Mouse (Mus musculus): ENCODE data around the gene Mybpc3.
"Not testable (repeated sequence)": the region's sequence is repeated elsewhere in the genome, so short reads cannot be mapped to it uniquely, and the experiment has no call there.

Gene Mybpc3

GRCm38 (mm10) chr2:91087453-91087852 is 30.5 kb upstream of the Mybpc3 start:
- no peak for DNase-seq (ENCODE audit: low read depth, low spot score)

DNA sequence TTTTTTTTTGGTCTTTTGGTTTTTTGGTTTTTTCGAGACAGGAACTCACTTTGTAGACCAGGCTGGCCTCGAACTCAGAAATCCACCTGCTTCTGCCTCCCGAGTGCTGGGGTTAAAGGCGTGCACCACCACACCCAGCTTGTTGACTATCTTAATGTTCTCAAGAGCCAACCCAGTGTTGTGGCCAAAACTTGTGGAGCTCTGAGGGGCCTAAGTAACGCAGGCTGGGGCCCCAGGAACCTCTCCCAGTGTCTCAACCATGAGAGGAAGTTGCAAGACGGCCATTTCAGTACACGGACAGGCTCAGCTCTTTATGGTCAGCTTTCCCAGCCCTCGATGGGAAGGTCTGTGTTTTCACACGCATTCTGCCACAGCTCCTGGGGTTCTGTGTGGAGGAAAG is 29.0 kb upstream of the Mybpc3 start:
- DNase-seq (ENCODE audit: low read depth, low spot score), result no peak

DNA sequence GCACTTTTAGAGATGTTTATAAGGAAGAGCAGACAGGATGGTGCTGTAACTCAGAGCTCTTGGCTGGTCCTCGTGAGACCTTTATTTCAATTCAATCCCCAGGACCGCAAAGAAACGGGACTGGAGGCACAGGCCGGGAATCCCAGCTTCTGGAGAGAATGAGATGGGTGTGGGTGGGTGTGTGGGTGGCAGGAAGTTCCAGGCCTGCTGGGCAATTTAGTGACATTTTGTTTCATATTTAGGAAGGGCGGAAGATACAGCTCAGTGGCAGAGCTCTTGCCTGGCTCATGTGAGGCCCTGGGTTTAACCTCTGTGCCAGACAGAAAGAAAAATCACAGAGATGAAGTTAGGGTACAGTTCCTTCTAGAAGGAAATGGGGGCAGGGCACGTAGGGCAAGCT is 27.7 kb upstream of the Mybpc3 start:
- DNase-seq (ENCODE audit: low read depth, low spot score), result no peak

GRCm38 (mm10) chr2:91090827-91091226 is 27.1 kb upstream of the Mybpc3 start:
- DNase-seq (ENCODE audit: low read depth, low spot score), result no peak

- DNase-seq (ENCODE audit: low read depth, low spot score), result no peak
These were observed 21.4 kb upstream of the Mybpc3 start for GRCm38 (mm10) chr2:91096524-91096923.

- no peak for DNase-seq (ENCODE audit: low read depth, low spot score)
These were observed 20.9 kb upstream of the Mybpc3 start for GRCm38 (mm10) chr2:91097015-91097414.

DNA sequence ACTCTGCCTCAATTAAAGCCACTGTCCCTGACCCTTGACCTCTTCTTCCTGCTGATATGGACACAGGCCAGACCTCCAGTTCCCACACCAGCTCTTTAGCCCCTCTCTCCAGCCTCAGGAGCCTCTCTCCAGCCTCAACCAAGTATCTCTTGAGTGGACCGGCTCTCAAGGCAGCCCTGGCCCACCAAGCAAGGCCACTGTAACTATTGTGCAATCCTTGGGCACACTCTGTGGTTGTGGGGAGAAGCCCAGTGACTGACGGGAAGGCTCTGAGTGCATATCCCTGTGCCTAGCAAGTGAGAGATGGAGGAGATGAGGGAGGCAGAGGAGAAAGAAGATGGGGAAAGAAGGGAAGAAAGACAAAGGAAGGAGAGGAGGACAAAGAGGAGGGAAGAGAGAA is 19.8 kb upstream of the Mybpc3 start:
- no peak for DNase-seq (ENCODE audit: low read depth, low spot score)

- peak; percentile 87 for DNase-seq (ENCODE audit: low read depth, low spot score)
These were observed 16.7 kb upstream of the Mybpc3 start for GRCm38 (mm10) chr2:91101124-91101740.

DNA sequence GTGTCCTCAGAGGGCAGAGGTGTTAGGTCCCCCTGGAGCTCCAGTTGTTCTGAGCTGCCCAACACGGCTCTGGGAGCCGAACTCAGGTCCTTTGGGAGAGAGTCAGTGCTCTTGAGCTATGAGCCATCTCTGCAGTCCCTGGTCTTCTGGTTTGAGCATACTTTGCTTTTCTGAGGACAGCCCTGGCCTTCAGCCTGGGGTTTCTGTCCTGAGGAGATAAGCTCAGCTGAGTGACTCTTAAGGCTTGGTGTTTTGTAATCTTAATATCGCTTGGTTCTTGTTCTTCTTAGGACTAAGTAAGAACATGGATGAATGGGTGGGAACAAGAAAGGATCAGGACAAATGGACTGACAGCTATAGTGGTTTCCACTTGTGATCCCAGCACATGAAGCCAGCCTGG is 9.8 kb upstream of the Mybpc3 start:
- DNase-seq (ENCODE audit: low read depth, low spot score), result no peak

DNA sequence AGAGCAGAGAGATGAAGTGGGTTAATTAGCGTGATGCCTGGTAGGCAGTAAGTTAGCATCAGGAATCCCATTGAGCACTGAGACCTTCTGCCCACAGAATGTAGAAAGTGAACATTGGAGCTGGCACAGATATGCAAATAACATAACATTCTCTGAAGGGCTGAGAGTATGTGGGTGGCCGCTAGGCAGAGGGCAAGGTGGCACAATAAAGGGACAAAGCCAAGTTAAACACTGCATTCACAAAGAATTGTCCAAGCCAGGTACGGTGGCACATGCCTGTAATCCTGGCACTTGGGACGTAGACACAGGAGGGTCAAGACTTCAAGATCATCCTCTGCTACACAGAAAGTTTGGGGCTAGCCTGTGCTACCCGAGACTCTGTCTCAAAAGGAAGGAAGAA is 8.7 kb upstream of the Mybpc3 start:
- DNase-seq (ENCODE audit: low read depth, low spot score), result no peak

DNA sequence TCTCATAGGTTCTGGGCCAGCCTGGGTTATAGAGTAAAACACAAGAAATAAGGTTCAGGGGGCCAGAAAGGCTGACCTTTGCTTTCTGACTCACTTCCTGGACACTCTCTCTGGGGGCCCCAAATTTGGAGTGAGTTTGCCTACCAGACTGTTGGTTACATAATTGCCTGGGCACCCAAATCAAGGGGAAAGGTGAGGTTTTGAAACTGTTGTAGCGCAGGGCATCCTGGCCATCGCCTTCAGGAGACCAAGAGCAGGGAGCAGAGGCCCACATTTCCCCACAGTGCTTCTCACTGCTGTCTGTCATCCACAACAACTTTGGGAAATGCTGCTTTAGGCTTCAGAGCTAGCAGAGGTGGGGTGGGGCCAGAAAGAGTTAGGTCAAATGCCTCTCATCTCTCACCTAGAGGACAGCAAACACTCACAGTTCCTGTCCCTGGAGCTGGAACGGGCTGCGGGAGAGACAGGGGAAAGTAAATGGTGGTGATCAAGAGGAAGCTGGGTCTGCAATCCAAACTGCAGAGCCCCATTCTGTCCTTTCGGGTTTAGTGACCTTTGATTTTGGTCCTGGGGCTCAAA is 8.0 kb upstream of the Mybpc3 start:
- DNase-seq (ENCODE audit: low read depth, low spot score), result no peak

- no peak for DNase-seq (ENCODE audit: low read depth, low spot score)
These were observed 7.5 kb upstream of the Mybpc3 start for GRCm38 (mm10) chr2:91110429-91110828.

GRCm38 (mm10) chr2:91111832-91112231 is 6.1 kb upstream of the Mybpc3 start:
- not testable (repeated sequence) for DNase-seq (ENCODE audit: low read depth, low spot score)

DNA sequence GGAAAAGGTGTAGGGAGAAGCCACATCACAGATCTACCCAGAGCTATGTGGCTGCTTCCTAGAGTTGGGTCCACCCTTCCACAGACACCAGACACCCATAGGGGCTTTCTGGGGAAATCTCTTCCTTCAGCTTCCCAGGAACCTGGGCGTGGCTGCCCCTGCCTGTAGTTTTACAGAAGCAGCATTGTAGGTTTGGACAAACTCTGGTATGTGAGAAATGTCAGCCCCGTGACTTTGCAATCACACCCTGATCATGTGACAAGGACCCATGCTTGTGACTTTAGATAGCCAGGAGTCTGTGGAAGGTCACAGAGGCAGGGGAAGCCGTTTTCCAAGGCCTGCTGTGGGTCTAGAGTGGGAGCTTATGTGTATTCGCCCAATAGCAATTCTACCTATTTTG is 5.5 kb upstream of the Mybpc3 start:
- DNase-seq (ENCODE audit: low read depth, low spot score), result no peak

- no peak for DNase-seq (ENCODE audit: low read depth, low spot score)
These were observed 4.6 kb upstream of the Mybpc3 start for GRCm38 (mm10) chr2:91113334-91113733.

- DNase-seq (ENCODE audit: low read depth, low spot score), result no peak
These were observed 4.1 kb upstream of the Mybpc3 start for GRCm38 (mm10) chr2:91113852-91114251.

DNA sequence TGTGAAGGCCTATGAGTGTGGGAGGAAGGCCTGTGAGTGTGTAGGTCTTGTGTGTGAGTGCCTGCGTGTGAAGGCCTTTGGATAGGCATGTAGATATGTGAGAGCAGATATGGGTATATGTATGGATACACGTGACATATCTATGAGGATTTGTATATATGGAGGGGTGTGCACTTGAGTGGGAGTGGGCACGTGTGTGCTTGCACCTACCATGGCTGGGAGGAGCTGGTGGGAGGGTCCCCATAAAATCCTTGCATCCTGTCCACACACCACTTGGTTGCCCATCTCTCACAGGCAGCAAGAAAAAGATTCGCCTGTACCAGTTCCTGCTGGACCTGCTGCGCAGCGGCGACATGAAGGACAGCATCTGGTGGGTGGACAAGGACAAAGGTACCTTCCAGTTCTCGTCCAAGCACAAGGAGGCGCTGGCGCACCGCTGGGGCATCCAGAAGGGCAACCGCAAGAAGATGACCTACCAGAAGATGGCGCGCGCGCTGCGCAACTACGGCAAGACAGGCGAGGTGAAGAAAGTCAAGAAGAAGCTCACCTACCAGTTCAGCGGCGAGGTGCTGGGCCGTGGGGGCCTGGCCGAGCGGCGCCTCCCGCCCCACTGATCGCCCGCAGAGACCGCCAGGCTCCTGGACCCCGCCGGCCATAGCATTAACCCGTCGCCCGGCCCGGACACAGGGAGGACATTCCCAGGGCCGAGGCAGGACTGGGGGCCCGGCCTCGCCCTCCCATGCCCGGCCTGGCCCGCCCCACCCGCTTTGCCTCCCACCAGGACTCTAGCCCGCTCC is 3.0 kb upstream of the Mybpc3 start:
- DNase-seq (ENCODE audit: low read depth, low spot score), result peak; percentile 94

DNA sequence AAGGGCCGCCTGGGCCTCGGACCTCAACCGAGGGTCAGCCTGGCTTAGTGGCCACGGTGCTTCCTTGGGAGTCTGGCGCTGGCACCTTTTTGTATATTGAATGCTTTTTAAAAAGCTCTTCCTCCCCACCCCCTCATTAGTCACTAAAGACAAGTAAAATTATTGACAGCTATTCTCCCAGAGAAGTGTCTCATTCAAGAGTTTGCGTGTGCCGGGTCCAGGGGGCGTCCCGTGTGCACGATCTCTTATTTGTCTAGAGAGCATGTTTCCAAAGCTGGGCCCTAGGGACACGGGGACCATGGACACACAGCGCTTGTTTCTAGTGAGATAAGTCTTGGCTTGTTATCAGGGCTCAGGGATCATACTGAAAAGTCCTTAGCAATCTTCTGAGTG is 2.4 kb upstream of the Mybpc3 start:
- no peak for DNase-seq (ENCODE audit: low read depth, low spot score)

DNA sequence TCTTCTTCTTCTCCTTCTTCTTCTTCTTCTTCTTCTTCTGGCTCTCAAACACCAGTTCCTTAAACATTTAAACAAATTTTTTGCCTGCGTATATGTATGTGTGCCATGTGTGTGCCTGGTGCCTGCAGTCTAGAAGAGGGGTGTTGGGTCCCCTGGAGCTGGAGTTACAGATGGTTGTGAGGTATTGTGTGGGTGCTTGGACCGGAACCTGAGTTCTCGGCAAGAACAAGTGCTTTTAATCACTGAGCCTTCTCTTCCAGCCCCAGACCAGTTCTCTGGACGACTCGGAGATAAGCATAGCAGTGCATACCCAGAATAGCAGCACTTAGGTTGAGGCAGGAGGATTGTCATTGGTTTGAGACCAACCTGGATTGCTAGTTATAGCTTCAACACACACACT is 1.1 kb upstream of the Mybpc3 start:
- no peak for DNase-seq (ENCODE audit: low read depth, low spot score)

- DNase-seq (ENCODE audit: low read depth, low spot score), result no peak
These were observed 703 bp downstream of the Mybpc3 start for GRCm38 (mm10) chr2:91118647-91119046.

DNA sequence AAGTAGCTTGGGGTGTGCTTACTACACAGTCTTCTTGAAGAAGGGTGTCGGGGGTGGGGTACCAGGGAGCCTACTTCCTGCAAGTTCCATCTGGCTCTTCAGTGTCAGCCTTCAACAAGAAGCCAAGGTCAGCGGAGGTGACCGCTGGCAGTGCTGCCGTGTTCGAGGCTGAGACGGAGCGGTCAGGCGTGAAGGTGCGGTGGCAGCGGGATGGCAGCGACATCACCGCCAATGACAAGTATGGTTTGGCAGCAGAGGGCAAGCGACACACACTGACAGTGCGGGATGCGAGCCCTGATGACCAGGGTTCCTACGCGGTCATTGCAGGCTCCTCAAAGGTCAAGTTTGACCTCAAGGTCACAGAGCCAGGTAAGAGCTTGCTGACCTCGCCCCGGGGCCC is 1.1 kb downstream of the Mybpc3 start:
- DNase-seq (ENCODE audit: low read depth, low spot score), result no peak

GRCm38 (mm10) chr2:91119551-91119950 is 1.6 kb downstream of the Mybpc3 start:
- DNase-seq (ENCODE audit: low read depth, low spot score), result no peak

- DNase-seq (ENCODE audit: low read depth, low spot score), result no peak
These were observed 2.3 kb downstream of the Mybpc3 start for GRCm38 (mm10) chr2:91120261-91120671.
